Mouse (Mus musculus) gastrocnemius, adult 2 months (tissue): ENCODE measurements around the gene Trappc2l. TPM values are rescaled to one million over a fixed set of nuclear protein-coding genes. Genes with fewer than 3 reads are reported as not detected.
"Not testable (repeated sequence)": the region's sequence is repeated elsewhere in the genome, so short reads cannot be mapped to it uniquely, and the experiment has no call there.

Source experiments
- DNase-seq: peaks from one replicate; pipeline ENCODE4 v3.0.0; 2022
- H3K27ac ChIP-seq: fragments of 200-600 bp; 2 replicates; pipeline ENCODE4 v1.8.1; 2022; ENCODE audit warnings: mild to moderate bottlenecking
- H3K4me3 ChIP-seq: fragments of 200-600 bp; 2 replicates; pipeline ENCODE4 v1.8.1; 2022; ENCODE audit warnings: mild to moderate bottlenecking, moderate library complexity
- CTCF ChIP-seq: fragments of 200-600 bp; IDR thresholded peaks from 2 replicates; pipeline ENCODE4 v1.8.1; 2022; ENCODE audit warnings: antibody characterized with exemption, mild to moderate bottlenecking, moderate library complexity
- intact Hi-C: fragments of 180-260 bp; cut with DNase I; formaldehyde crosslinking; loops from one replicate; pipeline ENCODE4 v1.15.1; 2025
- total RNA-seq, 2 experiments: library from RNA; stranded (reverse); gene quantifications; 2 replicates each; pipeline ENCODE4 v1.2.3; 2021

Gene Trappc2l
- total RNA-seq, 2 experiments from 2014 or later, result 39.3 to 45.5 TPM

- DNase-seq, result no peak
- no peak overlapping the region for H3K27ac ChIP-seq
- no peak overlapping the region for H3K4me3 ChIP-seq
- intact Hi-C loops, result no loop called here
- TF ChIP-seq CTCF, result no peak
Measured at GRCm38 (mm10) chr8:122620446-122620845, 9.0 kb downstream of the Trappc2l start.

DNA sequence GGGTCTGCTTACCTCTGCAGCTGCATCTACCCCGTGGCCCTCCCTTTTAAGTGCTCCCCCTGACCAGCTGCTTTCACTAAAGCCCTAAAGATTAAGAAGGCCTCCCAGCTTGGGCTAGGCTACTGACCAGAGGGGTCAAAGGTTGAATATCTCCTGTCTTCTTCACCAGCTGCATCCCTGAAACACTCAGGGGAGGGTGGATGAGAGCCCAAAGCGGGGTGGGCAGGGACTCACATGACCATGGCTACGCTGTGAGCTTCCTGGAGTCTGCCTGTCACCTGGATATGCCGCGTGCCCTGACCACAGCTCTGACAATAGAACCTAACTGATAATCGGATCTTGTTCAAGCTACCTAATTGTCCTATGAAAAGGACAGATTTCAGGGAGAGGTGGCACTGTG is 11.3 kb downstream of the Trappc2l start, which contains the start of gene Pabpn1l:
TSS of gene Pabpn1l (minus strand) at position 13 of the 400 bp plus-strand sequence.
- Histone ChIP-seq H3K4me3 (no peak within 1 kb of the TSS), H3K27ac (peak within 1 kb of the TSS; percentile 76)
- intact Hi-C loops, result no loop called here
- DNase-seq, result no peak
- no peak for TF ChIP-seq CTCF

DNA sequence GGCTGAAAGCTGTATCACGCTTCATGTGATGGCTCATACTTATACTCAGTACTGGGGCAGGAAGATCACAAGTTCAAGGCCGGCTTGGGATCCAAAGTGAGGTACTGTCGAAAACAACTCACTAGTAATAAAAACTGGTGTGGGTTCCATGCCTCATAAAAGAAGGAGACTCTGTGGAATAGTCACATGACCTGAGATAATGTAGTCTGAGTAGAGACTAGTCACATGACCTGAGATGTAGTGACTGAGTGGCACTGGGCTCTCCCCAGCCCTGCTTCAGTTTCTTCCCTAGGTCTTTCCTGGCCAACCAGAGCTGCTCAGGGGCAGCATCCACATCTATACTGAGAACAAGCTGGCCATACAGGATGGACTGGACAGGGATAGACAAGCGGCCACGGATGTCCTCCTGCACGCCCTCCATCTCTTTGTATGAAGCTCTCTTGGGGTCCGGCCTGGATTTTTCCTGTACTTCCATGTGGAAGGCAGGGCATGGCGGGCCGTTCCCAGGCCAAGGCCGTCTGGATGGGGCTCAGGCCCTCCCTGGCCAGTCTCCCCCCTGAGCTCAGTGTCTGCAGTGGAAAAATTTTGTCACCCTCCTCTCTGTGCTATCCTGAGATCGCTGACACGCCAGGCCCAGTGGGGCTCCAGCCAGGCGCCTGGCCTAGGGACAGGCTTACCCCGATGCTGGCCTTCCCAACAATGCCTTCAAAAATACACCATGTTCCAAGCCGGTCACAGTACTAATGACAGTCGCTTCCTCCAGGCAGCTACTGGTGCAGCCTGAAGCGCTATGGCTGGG is 12.6 kb downstream of the Trappc2l start:
- Histone ChIP-seq H3K4me3 (no peak overlapping the region), H3K27ac (peak overlapping the region; percentile 76)
- intact Hi-C loops, result no loop called here
- peak; percentile 84 for DNase-seq
- TF ChIP-seq CTCF, result no peak

- no peak for DNase-seq
- intact Hi-C loops, result no loop called here
- Histone ChIP-seq H3K27ac (peak overlapping the region; percentile 76), H3K4me3 (no peak overlapping the region)
- TF ChIP-seq CTCF, result peak; percentile 5; the same call in 1 of the 2 replicates
Measured at GRCm38 (mm10) chr8:122624653-122625052, 13.2 kb downstream of the Trappc2l start.

DNA sequence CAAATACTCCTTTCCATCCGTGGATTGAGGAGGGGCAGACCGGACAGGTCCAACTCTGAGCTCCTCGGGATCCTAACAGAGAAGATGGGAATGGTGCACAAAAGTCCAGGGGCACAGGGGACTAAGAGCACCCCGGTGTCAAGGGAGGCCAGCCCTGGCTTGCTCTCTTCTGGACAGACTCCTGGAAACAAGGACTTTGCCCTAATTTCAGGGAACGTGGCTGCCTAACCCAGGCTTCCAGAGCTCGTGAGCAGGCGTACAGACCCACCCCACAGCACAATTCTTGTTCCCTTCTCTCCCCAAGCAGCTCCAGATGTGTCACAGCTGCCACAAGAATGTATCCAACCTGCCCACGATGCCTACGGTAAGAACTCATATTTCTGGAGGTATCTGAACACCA is 14.4 kb downstream of the Trappc2l start:
- no peak overlapping the region for H3K4me3 ChIP-seq
- peak overlapping the region; percentile 76; the same call in 1 of the 2 replicates for H3K27ac ChIP-seq
- no peak for TF ChIP-seq CTCF
- no peak for DNase-seq
- intact Hi-C loops, result no loop called here

DNA sequence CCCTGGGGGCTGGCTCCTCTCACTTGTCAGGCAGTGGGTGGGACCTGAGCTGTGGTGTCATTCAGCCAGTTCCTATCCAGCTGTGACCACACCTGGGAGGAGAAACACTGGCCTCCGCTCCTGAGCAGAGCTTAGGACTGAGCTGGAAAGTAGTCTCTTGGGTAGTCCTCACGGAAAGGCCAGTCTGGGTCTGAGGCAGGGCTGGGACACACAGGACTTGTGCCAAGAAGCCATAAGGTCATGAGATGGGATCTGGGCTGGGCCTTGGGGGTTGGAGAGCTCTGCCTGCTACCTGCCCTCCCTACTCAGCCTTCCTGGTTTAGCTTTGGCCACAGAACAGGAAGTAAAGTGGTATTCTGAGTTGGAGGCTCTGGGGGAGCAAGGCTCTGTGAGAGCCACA is 15.5 kb downstream of the Trappc2l start:
- Histone ChIP-seq H3K4me3 (no peak overlapping the region), H3K27ac (0 out of 2 replicates have a peak overlapping the region, but pooled peaks have one; percentile 12)
- no peak for DNase-seq
- no peak for TF ChIP-seq CTCF
- intact Hi-C loops, result no loop called here

DNA sequence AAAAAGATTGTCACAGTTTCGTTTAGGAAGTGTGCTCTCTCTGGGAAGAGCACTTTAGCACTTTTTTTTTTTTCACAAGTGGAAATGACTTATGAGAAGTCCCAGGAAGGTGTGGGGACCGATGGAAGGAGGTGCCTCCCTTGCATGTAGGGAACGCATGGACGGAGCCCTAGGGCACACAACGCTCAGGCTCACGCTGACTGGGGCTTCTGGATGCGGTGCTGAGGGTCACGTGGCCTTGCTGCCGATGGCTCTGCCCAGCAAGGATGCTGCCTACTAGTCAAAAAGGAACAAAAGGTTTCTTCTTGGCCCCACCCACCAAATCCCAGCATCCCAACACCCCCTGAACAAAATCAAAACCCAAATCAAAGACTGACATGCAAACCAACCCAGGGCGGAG is 17.9 kb downstream of the Trappc2l start:
- Histone ChIP-seq H3K4me3 (no peak overlapping the region), H3K27ac (no peak overlapping the region)
- no peak for TF ChIP-seq CTCF
- intact Hi-C loops, result no loop called here
- DNase-seq, result no peak

DNA sequence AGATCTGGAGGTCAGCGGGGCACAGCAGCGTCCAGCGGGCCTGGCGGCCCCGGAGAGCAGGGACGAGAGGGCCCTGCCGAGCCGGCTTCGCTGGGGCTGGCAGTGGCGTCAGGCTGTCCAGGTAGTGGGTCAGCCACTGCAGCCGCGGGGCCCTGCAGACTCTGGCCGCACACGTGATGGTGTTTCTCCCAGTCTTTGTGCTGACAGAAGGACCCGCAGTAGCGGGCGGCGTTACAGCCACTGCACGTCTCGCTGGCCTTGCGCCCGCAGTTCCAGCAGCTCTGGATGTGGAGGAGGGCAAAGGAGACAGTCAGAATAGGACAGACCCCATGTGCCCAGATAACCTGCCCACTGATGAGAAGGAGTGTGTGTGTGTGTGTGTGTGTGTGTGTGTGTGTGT is 19.3 kb downstream of the Trappc2l start:
- no peak overlapping the region for H3K4me3 ChIP-seq
- no peak for TF ChIP-seq CTCF
- no peak for DNase-seq
- intact Hi-C loops, result no loop called here
- H3K27ac ChIP-seq, result no peak overlapping the region

GRCm38 (mm10) chr8:122632134-122632533 is 20.7 kb downstream of the Trappc2l start:
- H3K27ac ChIP-seq, H3K4me3 ChIP-seq, DNase-seq, intact Hi-C loops: not testable (repeated sequence)

GRCm38 (mm10) chr8:122633205-122633604 is 21.8 kb downstream of the Trappc2l start:
- no peak for DNase-seq
- H3K4me3 ChIP-seq, result no peak overlapping the region
- intact Hi-C loops, result no loop called here
- H3K27ac ChIP-seq, result no peak overlapping the region
- TF ChIP-seq CTCF, result no peak

DNA sequence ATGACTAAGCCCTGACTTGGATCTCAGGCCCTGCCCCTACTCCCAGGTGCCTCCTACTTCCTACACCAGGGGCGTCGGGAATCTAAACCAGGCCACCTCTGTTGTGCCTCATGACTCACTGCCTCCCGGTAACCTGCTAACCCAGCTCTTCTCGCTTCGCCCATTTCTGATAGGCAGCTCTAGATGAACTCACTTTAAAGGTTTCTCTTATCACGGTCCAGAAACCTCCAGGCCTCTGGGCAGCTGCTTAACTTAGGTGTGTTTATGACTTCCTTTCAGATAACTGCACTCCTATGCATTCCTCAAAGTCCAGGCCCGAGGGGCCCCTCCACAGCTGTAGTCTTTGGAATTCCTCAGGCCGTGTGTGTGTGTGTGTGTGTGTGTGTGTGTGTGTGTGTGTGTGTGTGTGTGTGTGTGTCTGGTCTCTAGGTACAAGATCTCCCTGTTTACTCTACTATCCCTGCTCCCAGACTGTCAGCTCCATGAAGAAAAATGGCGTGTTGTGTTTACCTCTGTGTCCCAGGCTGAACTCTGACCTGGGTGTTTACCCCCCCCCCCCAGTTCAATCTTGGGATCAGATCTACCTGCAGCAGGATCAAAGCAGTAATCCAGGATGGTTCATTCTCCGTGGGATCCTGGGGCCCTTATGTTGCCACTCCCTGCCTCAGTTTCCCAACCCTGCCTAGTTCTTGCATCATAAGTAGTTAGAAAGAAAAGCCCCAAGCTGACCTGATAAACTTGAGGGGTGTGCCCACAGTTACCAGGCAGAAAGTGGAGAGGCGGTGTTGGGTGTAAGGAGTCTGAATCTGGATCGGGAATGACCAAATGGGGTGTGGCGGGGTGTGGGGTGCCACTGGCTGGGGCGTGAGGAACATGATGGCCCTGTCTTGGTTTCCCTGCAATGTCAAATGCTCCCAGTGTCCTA is 24.7 kb downstream of the Trappc2l start:
- Histone ChIP-seq H3K27ac (peak overlapping the region; percentile 69), H3K4me3 (peak overlapping the region; percentile 23; the same call in 1 of the 2 replicates)
- no peak for TF ChIP-seq CTCF
- DNase-seq, result no peak
- intact Hi-C loops, result no loop called here

GRCm38 (mm10) chr8:122636803-122637175 is 25.3 kb downstream of the Trappc2l start:
- intact Hi-C loops, result loop anchor here (1.0 kb wide), 1 partner anchor 15 kb away; no protein-coding TSS in a partner anchor
- peak overlapping the region; percentile 23; the same call in 1 of the 2 replicates for H3K4me3 ChIP-seq
- peak overlapping the region; percentile 69 for H3K27ac ChIP-seq
- no peak for TF ChIP-seq CTCF
- peak; percentile 91 for DNase-seq

DNA sequence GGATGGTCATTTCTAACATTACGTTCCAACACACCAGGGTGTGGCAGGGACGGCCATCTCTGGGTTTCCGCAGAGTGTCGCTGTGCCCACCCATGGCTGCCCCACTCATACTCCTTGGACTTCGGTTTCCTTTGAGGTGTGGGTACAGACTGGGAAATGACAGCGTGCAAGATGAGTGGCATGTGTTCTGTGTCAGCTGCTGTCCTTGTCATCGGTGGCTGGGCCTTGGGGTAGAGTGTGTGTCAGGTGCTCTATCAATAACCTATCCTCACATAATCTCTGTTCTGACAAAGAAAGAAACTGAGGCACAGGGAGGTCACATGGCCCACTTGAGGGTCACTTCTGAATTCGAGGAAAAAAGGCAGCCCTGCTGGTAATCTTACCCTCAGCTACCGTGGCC is 25.8 kb downstream of the Trappc2l start:
- DNase-seq, result no peak
- no peak for TF ChIP-seq CTCF
- intact Hi-C loops, result loop anchor here (1.0 kb wide), 1 partner anchor 14 kb away; no protein-coding TSS in a partner anchor
- H3K27ac ChIP-seq, result peak overlapping the region; percentile 46; the same call in 1 of the 2 replicates
- no peak overlapping the region for H3K4me3 ChIP-seq
